Mouse (Mus musculus): ENCODE data around the gene Zfp503.

GRCm38 (mm10) chr14:21982096-21982591 is 7.3 kb downstream of the Zfp503 start:
- TF ChIP-seq CTCF (IDR thresholded peaks at IDR 0.05; ENCODE audit: extremely low read depth, insufficient read depth, insufficient read length, insufficient replicate concordance) (no peak), POLR2A (IDR thresholded peaks at IDR 0.05; ENCODE audit: low read depth, low read length) (no peak)

All from spleen, adult 2 months (tissue).